Mouse (Mus musculus) cerebellum, postnatal 36 days (tissue): ENCODE results near the gene Lmo2.

Source experiments
- DNase-seq, 2 experiments: peaks; one replicate each; pipeline ENCODE4 v3.0.0; 2021 to 2022; ENCODE audit warnings: mixed read lengths in 2 of 2

Gene Lmo2

DNA sequence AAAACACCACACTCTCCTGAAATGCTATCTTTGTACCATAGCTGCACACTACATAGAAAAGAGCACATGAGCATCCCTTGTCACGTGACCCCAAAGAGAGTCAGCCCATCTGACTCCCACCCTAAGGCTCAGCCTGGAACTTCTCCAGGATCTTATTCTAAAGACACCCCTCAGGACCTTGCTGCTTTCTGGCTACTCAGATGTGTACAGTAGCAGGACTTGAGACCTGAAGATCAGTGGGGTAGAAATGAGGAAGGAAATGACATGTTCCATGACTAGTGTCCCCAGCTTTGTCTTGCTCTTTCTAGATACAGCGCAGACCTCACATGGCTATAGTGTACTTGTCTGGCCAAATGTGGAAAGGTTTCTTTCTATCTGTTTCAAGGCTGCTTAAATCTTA lies 12.9 kb upstream of the Lmo2 start:
- DNase-seq: no peak

DNA sequence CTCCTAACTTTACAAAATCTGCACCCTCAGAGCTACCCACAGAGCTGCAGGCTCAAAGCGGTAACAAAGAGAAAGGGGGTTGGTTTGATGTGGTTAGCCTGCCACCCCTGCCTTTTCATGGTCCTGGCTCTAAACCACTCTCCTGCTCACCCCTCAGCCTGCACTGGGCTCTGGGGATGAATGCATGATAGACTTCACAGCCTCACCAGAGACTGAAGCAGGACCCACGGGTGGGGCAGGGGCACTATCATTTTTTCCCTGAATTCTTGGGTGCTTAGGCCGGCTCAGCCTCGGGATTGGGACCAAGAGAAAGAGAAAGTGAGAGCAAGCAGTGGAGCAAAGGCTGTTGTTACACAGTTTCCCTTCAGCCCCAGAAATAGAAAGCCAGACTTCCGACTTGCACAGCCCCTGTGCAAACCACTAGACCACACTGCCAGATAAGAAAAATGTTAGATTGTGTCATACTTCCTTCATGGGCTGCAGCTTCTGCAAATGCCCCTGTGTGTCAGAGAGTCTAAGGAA lies 12.2 kb upstream of the Lmo2 start:
- DNase-seq: no peak

DNA sequence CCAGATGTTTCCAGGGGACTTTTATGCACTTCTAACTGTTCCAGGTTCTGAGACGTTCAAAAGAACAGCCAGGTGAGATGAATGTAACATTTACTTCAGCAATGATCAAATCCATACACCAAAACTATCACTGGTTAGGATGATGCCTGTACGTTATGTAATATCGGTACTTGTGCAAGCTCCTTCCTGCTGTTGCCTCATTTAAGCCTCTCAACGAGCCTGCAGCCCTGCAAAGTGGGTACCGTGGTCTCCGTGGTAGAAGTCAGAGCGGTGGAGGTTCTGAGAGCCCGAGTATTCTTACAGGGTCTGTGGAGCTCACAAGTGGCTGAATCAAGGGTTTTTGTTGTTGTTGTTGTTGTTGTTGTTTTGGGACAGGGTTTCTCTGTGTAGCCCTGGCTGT lies 10.9 kb upstream of the Lmo2 start:
- no peak for DNase-seq

DNA sequence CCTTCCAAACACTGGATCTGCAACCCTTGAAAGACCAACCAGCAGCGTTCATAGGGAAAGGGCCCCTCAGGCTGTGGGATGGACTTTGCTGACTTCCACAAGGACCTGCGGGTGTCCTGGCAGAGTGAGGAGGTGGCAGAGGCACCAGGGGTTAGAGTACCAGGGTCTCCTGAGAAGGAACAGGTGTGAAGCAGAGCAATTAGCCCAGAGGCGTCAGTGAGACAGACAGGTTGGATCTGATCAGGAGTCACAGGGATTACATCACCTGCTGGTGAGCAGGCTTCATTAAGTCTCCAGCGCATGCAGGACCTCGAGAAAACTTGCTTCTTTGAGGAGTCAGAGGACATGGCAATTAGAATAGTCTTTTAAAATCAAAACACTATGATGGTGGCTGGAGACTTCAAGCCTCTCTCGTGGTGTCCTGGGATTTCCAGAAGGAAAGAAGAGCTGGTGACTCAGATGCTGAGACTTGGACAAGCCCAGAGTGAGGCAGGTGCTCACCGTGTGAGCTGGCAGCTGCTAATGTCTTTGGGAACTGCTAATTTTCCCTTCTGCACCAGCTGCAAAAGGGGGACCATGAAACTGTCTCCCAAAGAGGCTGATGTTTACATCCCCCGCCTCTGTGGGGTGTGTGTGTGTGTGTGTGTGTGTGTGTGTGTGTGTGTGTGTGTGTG lies 9.7 kb upstream of the Lmo2 start:
- no peak for DNase-seq

DNA sequence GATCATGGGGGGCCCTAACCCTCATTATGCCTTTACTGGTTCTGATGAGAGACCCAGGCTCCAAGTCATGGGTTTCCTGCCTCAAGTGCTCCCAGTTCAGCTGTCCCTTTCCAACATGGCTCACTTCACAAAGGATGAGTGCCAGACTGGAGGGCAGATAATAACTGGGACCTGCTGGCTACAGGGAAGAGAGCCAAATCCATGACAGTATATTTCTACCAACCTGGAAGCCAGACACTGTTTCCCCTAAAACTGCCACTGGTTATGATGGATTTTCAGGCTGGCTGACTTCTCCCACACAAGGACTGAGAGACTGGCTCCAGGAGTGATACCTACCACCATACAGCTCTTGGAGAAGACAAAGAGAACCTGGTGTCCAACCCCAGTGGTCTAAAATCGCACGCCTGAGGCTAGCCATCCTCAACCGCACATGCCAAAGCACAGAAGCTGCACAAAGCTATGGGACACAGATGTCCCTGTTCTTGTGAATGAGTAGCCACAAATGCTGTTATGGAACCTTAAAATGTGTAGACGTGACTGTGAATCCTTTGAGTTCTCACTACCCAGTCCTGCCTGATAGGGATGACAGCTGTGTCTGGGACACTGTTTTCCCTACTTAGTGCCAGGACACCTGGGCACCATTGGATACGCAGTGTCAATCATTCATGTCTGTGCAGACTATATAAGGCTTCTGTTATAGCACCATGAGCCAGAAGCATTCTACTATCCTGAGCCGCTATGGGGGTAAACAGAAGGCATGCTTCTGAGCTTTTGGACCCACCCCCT lies 4.5 kb upstream of the Lmo2 start:
- no peak for DNase-seq

DNA sequence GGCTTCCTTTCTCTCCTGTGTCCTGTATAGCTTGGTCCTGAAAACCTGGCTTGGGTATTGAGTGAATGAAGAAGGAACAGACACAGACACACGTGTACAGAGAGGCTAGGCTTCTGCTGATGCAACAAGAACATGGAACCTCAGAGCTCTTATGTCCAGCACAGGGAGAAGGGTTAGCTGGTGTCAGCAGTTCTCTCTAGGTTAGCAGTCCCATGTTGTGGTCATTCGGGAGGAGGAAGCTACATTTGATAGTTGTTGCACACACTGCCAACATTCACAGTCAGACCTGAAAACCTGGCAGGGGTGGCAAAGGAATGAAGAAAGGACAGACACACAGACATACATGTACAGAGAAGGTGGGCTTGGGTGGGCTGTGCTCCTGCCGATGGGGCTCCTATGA lies 2.1 kb upstream of the Lmo2 start:
- no peak for DNase-seq

DNA sequence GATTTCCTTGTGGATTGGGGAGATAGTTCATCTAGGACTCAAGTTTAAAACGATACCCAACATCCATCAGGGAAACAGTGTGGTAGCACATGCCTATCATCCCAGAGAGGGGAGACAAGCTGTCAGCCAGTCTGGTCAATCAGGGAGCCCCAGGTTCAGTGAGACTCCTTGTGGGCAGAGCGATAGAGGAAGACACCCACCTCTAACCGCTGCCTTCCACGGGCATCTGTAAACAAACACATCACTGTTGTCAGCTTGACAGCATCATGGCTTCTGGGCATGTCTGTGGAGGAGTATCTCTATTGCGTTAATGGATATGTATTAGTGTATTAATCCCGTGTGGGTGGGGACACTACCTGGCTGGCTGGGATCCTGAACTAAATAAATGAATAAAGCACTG lies 919 bp upstream of the Lmo2 start:
- DNase-seq: no peak

DNA sequence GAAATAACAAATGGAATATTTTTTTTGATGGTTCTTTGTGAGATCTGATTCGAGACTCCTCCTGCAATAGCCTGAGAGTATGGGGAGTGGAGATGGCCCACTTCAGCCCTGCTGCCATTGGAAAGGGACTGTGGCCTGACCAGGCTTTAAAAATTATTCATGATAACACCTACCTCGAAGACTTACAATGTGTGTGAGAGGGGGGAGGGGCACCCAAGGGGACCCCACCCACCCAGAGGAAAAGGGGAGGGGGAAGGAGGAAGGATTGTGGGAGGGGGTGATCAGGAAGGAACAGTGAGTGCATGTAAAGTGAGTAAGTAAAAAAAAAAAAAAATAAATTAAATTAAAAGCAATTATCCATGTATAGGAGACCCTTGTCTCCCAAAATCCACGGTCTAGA lies 848 bp downstream of the Lmo2 start:
- DNase-seq: no peak

DNA sequence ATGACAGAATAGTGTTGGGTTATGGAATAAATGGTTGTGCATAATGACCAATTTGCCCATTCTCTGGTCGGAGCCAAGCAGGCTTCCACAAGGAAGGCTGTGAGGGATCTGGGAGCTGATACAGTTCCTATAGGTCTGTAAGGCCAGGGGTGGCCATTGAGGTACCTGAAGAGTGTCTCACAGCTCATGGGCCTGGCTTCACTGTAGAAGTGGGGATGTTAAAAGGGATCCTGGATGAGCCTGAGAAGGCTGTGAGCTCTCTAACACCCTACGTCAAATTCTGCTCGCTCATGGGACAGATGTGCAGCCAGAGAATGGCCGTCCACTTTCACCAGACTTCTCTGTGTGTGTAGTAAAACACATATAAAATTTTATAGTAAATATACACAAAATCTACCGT lies 1.3 kb downstream of the Lmo2 start:
- no peak for DNase-seq

DNA sequence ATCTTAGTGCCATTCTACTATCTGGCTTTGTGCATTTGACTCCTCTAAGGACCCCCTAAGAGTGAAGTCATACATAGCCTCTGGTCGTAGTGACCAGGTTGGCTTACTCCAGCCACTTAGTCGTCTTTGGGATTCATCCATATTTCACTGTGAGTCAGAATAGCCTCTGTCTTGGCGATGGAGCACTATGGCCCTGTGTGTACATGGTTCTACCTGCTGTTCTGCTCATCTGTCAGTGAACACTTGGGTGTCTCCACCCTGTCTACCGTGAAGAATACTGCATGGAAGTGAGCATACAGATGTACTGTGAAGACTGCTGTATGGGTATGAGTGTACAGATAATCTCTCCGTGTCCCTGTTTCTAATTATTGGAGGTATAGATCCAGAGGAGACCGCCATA lies 1.8 kb downstream of the Lmo2 start:
- no peak for DNase-seq

DNA sequence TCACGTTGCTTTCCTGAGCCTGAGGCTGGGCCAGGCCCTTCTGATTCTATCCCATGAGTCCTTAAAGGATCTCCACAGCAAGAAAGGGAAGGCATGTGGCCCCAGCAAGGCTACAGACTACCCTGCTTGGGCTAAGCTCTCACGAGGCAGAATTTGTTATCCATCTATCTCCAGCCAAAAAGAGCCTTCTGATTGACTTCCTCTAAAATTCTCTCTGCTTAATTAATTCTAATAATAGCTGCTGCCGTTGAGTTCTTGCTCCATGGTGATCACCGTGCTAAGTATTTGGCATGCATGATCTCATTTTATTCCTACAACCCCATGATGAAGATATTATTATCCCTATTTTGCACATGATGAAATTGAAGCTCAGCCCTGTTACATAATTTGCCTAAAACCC lies 4.6 kb downstream of the Lmo2 start:
- no peak for DNase-seq

DNA sequence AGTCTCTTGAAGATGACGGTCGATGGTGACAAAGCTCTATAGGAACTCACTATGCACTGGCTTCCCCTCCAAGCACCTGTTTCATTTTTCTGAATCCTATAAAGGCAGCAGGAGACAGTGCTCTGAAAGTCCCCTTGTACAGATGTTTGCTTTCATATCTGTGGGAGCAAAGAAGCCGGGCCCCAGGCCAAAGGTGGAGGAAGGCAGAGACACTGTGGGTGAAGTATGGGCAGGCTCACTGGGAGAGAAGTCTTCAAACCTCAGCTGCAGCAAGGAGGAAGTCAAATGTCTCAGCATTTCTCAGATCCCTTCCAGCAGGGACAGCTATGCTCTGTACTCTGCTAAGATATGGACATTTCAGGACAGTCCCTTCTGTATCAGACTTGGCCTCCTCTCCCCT lies 7.6 kb downstream of the Lmo2 start:
- no peak for DNase-seq

DNA sequence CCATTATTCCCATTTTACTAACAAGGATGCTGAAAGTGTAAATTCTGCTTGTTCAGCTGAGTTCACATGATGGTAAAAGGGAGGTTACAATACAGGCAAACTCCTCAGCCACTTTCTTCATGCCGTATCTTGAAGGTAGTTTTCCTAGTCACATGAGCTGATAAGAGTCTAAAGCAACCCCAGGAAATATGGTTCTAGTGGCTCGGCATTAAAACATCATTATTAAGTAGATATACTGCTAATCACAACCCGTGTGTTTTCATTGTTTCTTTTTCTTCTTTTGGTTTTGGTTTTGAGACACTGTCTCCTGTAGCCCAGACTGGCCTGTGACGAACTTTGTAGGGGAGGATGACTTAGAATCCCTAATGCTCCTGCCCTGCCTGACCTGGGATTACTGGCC lies 10.4 kb downstream of the Lmo2 start:
- DNase-seq: no peak

DNA sequence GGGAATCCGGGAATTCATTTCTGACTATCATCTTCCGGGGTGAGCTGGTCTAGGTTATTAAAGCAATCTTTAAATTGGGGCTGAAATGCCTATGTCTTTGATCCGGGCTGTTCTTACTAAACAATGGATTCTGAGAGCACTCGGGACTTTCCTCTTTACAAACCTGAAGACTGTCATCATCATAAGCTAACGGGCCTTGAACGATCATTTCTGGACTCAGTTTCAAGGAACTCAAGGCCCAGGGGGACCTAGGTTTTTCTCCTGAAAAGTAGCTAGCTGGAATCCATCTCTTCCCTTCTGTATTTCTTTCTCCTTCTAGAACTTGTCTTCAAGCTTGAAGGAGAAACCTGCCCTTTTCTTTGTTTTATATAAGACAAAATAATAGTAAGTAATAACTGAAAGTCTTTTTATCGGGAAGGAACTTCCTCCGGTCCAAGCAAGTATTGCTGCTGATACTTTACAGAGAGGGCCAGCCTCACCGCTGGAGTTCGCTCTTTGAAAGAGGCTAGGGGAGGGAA lies 11.2 kb downstream of the Lmo2 start:
- DNase-seq: no peak

DNA sequence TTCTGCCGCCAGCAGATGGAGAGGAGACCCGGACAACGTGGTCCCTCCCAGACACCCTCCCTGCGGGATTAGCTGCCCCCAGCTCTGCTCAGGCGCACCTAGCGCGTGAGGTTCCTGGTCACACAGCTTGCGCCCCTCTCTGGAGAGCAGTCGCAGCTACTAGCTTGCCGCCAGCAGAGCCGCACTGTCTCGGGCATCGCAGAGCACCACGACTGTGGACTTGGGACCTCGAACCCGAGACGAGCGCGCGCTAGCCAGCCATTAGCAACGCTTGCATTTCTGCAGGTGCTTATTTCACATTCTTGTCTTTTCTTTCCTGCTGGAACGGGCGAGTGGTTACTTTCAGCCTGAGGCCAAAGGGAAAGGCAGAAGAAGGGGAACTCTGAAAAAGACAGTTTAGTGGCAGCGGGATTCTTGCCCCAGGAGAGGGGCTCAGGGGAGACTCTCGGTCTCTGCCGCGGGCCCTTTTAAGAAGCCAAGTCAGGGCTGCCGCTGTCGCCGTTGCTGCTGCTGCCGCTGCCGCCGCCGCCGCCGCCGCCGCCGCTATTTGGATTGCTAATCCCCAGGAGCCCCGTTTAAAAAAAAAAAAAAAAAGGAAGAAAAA lies 11.8 kb downstream of the Lmo2 start:
- peak; percentile 46 to 53 for DNase-seq

DNA sequence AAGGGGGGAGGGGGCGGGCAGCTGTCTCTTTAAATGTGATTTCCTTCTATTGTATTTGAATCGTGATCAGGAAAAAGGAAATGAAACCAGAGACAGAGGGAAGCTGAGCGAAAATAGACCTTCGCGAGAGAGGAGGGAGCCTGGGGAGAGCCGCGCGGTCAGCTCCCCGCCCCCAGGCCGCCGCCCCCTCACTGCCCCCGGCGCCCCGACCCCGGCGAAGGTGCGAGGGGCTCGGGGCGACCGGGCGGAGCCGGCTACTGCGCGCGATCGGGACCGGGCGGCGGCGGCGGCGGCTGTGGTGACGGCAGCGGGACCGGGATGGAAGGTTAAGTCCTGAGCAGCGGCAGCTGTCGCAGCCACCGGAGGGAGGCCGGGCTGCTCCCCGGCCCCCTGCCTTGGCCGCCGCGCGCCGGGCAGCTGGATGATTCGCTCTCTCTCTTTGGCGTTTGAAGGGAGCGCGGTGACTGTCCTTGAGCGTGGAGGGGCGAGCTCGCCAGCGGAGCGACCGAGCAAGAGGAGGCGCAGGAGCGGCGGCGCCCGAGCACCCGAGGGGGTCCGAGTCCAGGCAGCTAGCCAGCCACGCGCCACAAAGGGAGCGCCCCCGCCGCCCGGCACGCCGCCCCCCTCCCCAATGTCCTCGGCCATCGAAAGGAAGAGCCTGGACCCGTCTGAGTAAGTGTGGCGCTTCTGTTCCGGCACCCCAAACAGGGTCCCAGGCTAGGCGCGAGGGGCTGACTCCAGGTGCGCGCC lies 12.4 kb downstream of the Lmo2 start:
- peak; percentile 22 to 31 for DNase-seq

DNA sequence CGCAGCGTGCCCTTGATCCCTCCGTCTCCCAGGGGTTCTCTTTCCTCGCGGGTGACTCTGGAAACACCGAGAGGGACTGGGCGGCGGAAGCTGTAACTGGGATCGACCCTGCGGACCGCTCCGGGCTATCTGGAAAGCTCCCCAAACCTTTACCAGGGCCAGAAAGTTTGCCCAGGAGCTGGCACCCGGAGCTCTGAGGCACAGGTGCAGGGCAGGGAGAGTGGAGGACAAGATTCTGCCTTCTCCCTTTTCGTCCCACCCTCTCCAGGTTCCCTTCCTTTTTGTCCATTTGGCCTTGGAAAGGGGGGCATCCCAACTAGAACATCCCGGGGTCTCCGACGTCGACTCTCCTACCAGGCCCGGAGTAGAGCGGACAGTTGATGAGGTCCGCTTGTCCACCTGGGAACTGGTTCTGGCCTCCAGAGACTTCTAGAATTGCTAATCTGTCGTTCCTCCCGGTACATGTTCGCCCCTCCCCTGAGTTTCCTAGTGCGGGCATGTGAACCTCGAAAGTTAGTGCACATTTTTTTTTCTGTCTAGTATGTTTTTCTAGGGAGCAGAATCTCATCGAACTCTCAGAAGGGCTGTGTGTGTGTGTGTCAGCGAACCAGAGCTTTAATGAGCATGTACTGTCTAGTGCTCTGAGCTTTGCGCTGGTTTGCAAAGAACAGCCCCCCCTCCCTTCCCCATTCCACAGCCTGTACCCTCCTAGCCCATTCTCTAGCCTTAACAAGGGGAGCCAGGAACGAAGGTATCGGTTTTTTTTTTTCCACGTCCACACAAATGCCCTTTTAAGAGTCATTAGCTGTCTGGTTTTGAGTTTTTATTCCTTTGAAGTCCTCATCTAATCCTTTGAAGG lies 13.2 kb downstream of the Lmo2 start:
- DNase-seq: no peak

DNA sequence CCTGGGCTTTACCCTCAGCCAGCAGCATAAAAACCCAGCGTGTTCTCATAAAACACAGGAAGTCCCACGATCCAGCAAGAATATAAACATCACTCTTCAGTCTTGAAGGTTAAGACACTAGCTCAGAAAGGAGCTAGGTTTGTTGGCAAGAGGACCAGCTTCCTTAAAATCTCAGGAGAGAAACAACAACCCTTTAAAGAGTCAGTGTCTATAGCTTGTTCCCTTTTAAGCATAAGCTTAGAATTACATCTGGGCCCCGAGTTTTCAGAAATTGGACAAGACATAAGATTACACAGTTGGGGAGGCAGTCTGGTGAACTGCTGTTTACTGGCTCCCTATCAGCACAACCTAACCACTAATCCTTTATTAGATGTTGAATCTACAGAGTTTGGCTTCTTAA lies 14.1 kb downstream of the Lmo2 start:
- no peak for DNase-seq

DNA sequence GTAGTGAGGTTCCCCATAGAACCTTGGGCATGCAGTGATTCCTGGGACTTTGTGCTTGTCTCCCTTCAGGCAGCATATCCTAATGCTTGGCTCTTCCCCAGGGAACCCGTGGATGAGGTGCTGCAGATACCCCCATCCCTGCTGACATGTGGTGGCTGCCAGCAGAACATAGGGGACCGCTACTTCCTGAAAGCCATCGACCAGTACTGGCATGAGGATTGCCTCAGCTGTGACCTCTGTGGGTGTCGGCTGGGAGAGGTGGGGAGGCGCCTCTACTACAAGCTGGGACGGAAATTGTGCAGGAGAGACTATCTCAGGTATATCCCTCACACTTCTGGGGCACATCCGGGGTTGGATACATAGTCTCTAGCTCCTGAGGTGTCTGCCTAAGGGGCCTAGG lies 18.1 kb downstream of the Lmo2 start:
- no peak for DNase-seq

DNA sequence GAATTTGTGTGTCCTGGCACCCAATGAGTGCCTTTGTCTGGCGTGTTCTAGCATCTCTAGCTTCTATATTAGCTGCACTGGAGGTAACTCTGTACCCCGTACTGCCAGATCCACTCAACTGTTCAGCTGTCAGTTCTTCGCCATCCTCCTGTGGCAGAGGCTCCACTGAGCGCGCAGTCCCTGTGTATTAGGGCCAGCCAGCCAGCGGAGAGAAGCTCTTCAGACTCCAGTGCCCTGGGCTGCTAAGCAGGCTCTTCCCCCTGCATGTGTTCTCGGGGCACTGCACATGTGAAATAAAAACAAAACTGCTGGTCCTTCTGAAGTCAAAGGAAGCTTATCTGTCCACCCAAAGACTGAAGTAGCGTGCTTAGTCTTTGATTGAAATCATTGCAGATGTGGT lies 19.4 kb downstream of the Lmo2 start:
- no peak for DNase-seq

DNA sequence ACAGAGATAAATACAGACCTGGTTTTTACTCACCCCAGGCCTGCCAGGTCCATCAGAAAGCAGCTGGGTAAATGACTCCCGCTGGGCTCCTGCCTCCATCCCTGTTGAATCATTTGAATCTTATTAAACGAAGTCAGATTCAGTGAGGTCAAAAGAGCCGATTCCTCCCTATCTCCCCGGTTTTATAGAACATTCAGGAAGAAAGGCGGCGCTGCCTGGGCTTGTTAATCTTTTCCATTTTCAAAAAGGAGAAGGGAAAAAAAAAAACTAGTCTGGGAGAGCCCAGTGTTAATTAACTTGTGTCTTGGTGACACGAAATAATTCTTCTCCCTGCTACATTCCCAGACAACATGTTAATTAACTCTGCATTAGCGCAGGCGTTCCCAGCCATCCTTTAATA lies 19.9 kb downstream of the Lmo2 start:
- no peak for DNase-seq

DNA sequence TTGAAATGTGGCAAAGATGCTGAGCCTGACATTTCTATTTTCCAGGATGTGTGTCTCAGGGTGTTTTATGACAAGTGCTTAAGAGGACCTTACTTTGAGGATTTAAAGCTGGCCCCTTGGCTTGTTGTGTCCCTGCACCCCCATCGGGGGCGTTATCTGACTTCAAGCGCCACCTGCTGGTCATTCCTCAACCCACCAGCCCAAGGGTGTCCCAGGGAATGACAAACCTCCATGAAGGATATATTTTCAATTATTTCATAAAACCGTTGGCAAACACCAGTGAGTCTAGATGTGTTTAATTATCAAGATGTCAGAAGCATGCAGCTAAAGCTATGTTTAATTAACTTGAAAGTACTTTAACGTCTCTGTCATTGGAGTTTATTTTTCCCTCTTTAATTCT lies 24.5 kb downstream of the Lmo2 start:
- peak; percentile 67 for DNase-seq
